Mouse (Mus musculus) fat pad, adult 2 months (tissue): ENCODE data around the gene Gadd45b.

Experiments used
- DNase-seq: peaks from one replicate; pipeline ENCODE4 v3.0.0-alpha.2; 2011; ENCODE audit warnings: low read depth, low spot score; ENCODE audit errors: extremely low read depth

The Gadd45b gene

DNA sequence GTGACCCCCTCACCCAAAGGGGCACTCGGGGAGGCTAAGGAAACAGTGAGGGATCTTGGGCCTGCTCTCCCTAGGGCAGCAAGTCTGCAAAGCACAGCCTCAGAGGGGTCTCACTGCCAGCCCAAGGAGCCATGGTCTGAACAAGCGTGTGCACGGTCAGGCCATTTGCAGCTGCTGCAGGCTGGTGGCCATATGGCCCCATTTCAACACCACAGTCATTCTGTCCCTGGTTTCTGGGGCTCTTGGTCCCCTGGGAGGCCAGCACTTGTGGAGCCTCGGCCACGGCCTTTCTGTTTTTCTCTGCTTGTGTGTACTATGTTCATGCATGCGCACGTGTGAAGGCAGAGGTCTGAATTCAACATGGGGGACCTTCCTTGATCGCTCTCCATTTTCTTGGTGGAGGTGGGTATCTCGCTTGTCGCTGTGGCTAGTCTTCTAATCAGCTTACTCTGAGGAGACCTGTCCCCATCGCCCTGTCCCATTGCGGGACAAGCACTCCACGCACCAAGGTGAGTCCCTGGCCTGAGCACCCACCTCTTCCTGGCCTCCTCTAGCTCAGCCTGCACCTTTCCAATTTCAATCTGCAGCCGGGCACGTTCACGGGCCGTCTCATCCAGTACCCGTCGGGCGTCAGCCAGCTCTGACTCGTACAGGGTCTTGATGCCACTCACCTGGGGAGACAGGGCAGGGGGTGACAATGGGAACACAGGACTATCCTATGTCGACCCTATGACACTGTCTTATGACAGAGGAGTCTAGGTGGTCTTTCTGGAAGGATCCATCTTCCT, 20.3 kb upstream of the Gadd45b start:
- DNase-seq = no peak

DNA sequence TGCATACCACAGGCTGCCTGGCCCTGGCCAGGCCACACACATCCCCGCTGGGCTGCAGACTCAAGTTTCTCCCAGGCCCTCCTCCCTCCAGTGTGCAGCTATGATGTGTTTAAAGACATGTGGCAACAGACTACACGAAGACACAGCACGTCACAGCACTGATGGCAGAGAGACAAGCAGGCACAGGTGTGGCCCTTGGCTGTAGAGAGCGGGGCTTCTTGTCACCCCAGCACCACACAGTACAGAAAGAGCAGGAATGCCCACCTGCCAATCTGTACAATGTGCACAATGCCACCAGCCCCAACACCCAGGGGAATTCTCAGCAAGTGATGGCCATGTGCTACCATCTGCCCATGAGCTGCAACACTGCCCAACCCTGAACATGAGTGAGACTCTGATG, 18.5 kb upstream of the Gadd45b start:
- no peak for DNase-seq

DNA sequence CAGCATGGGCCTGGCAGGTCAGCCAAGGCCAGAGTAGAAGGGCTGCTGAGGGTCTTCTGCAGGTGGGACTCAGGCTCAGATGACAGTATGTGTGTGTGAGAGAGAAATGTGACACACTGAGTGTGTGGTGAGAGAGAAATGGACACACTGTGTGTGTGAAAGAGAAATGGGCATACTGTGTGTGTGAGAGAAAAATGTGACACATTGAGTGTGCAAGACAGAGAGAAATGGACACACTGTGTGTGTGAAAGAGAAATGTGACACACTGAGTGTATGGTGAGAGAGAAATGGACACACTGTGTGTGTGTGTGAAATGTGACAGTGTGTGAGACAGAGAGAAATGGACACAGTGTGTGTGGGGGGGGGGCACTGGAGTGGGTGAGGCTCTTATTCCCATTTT, 18.0 kb upstream of the Gadd45b start:
- DNase-seq = no peak

GRCm38 (mm10) chr10:80913364-80914011, 16.4 kb upstream of the Gadd45b start:
- no peak for DNase-seq

GRCm38 (mm10) chr10:80914253-80914656, 15.6 kb upstream of the Gadd45b start:
- peak; percentile 50 for DNase-seq

DNA sequence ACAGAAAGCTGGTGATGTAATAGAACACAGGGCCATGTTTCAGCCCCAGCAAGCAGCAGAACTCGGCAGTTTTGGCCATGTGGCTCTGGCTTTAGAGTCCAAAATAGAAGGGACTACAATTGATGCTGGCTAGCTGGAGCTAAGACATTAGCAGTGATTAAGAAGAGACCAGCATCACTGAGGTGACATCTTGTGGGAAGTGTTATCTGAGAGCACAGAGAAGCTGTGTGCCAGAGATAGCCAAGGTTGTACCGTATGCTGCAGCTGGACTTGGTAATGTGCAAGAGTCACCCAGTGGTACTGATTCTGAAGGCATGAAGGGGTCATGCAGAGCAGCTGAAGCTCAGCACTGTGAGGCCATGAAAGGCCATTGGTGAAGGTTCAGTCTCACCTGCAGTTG, 14.6 kb upstream of the Gadd45b start:
- DNase-seq = no peak

GRCm38 (mm10) chr10:80915736-80916135, 14.1 kb upstream of the Gadd45b start:
- DNase-seq = no peak

DNA sequence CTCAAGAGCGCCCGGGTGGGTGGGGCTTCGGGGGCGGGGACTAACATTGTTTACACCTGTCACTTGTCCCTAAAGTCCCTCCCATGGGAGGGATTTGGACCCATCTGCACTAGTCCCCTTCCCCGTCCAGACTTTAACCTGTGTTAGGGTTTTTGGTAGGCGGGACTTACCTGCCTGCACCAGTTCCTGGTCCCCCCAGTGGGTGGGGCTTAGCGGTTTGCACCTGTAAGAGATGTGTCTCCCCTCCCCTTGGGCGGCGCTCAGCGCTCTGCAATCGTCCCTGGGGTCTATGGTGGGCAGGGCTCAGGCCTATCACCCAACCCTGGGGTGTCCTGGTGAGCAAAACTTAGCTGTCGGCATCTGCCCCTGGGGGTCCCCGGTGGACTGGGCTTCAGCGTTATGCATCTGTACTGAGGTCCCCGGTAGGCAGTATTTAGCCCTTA, 12.5 kb upstream of the Gadd45b start:
- DNase-seq = no peak

DNA sequence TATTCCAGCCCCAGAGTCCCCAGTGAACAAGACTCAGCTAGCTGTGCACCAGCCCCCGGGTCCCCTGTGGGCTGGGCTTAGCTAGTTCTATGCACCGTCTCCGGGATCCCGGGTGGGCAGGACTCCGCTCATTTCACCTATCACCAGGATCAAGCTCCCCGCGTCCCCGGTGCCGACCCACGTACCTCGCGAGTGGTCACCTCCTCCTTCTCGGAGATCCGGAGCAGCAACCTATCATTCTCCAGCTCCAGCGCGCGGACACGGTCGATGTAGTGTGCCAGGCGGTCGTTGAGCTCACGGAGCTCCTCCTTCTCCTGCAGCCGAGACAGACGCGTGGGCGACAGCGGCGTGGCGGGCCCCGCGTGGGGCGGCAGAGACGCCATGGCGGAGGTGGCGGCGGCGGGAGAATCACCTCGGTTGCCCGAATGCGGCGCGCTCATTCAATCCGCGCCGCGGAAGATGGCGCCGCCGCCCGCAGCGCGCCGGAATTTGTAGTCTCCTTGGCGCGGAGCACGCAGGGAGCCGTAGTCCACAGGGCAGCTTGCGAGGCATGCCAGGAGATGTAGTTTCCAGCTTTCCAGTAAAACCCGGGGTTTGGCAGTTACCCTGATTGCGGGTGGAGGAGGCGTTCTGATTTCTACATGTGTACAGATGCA, 12.0 kb upstream of the Gadd45b start, which contains the start of gene Lmnb2:
Gene Lmnb2, minus strand, starts transcription at position 467 of the 656 bp plus-strand sequence.
- DNase-seq = no peak

DNA sequence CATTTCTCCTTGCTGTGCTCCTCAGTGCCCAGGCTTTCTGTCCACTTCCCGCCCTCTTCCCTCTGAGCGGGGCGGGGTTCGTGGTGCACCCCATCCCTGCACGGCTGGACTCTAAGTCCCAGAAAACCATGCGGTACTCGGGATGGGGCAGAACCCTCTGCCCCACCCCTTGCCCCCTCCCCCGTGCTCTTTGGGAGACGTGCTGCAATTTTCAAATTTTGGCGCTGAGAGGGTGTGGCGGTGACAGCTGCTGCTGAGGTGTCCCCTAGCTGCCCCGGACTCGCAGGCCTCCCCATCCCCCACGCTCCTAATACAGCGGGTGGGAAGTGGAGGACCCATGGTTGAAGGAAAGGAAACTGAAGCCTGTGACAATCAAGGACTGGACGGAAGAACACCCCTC, 8.0 kb upstream of the Gadd45b start:
- DNase-seq = no peak

- no peak for DNase-seq
Observed at GRCm38 (mm10) chr10:80925472-80925871, 4.4 kb upstream of the Gadd45b start.

DNA sequence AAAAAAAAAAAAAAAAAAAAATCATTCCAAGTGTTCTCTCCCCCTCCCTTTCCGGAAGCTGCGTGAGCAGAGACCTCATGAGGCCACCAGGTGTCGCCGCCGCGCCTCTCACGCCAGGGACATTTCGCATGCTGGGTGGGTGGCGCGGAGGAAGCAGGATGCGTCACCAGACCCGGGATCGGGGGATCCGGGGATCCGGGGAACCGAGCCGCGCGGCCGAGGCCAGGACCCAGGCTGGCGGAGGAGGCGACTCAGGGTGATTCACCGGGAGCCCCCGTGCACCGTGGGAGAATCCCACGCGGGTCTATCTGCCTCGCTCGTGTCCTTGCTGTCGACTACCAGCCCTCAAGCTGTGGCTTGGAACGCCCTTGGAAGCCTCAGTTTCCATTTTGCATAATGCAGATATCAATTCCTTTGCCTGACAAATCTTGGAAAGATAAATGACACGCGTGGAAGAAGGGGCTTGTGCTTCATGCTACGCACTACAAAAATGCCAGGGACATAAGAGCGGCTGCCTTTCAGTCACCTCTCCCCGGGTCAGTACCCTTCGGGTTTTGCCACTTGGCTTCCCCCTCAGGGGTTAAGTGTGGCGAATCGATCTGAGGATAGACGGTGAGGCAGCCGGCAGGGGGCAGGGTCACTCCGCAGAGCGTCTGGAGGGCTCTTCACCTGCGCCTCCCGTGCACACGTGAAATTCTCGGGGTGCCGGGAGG, 1.1 kb upstream of the Gadd45b start:
- no peak for DNase-seq

DNA sequence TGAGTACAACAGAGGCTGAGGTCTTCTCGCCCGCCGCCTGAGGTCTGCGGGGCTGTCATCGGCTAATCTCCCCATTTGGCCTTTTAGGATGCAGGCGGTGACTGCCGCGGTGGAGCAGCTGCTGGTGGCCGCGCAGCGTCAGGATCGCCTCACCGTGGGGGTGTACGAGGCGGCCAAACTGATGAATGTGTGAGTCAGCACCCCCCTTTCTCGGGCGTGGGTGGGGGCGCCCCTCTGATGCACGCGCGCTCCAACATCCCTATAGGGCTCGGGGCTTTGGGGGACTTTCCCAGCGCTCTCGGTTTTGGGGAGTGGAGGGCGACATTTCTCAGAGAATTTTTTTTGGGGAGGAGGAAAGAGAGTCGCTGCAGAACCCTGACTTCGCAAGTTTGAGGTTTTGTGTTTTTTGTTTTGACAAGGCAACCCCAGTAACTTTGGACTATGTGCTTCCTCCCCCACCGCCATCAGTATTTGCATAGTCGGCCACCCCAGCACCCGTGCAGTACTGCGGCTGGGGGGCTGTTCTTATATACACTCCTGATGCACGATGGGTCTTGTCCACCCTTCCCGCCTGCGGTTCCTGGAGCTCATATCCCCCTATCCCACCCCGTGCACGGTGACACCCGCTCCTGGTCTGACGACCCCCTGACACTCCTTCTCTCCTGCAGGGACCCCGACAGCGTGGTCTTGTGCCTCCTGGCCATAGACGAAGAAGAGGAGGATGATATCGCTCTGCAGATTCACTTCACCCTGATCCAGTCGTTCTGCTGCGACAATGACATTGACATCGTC, 684 bp downstream of the Gadd45b start:
- no peak for DNase-seq

DNA sequence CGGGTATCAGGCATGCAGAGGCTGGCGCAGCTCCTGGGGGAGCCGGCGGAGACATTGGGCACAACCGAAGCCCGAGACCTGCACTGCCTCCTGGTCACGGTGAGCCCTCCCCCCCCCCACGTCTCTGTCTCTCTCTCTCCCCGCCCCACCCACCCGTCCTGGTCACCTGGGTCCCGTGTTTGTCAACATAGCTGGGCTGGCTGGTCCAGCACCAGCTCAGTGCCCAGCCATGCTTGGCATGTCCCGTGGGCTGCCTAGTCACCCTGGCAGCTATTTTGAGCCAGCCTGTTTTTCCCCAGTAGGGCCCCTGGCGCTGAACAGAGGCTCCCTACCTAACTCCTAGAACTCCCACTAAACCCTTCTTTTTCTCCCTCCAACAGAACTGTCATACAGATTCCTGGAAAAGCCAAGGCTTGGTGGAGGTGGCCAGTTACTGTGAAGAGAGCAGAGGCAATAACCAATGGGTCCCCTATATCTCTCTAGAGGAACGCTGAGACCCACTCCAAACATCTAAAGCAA, 1.3 kb downstream of the Gadd45b start:
- no peak for DNase-seq

DNA sequence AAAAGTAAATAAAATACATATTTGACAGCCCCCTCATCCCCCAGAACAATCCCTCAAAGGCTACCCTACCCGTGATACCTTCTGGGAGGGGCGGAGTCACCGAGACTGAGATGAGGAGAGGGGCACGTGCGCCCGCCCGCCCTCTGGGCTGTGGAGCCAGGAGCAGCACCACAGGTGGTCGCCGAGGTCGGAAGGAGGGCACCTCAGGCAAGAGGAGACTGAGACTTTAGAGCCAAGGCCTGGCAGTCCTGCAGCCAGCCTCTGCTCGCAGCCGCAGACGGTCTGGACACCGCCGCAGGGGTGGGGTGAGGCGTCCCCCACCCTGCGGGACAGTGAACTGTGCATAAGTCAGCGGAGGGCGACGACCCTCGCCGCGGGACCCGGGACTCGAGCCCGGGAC, 1.8 kb downstream of the Gadd45b start:
- DNase-seq = no peak

- no peak for DNase-seq
Observed at GRCm38 (mm10) chr10:80932206-80932605, 2.3 kb downstream of the Gadd45b start.

- DNase-seq = no peak
Observed at GRCm38 (mm10) chr10:80932700-80933420, 3.0 kb downstream of the Gadd45b start.

DNA sequence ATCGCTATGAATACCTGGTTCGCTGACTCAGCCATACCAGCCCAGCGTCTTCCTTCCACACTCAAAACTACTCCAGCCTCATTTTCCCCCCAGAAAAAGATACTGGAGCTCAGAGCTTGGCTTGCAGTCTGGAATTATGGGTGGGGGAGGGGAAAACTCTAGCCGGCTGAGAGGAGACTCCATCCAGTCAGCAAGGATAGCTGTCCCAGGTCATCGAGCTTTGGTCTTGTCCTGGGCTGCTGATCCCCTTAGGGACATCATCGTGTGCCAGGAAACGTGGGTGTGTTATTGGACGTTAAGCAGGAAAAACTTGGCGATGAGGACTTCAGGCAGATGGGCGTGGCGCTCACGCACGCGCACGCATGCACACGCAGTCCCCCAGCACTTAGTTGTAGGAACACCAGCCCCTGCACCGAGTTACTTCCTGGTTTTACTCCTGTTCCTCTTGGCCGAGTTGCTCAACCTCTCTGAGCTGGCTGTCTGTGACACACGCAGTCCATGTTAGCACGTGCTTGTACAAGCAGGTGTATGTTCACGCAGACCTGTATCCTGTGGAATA, 3.6 kb downstream of the Gadd45b start:
- peak; percentile 73 for DNase-seq
